Mouse (Mus musculus): ENCODE data around the gene Babam2. TPM values are rescaled to one million over a fixed set of nuclear protein-coding genes. Genes with fewer than 3 reads are reported as not detected.

Babam2 gene
- polyA plus RNA-seq, 2 experiments: 15.3 to 21.2 TPM

DNA sequence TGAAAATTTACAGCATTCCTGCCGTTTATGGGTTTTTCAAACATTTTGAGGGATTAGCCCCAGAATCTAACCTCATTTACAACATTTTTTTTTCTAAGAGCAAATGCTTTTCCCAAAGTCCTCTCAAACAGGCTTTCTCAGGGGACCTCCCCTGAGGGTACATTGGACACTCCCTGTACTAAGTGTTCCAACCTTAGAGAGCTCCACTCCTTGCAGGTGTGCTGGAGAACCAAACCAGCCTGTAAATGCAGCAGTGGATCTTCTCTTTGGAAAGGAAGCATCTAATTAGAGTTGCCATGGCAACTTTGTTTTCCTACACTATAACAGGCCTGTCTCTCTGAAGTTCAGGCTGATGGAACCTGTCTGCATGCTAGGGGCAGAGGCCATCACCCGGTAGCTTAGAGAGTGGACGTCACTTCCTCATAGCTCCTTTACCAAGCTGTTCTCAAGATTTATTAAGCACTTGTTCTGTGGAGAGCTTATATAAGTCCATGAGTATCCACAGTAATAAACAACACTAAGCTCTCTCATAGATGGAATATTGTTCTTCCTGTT lies 277.2 kb downstream of the Babam2 start:
- DNase-seq (ENCODE audit: low read depth in 3 of 3, low spot score in 3 of 3): no peak
- H3K9me3 ChIP-seq (ENCODE audit: control insufficient read depth, low read length): no peaks in the 10 kb centered on the region
- H3K4me2 ChIP-seq (ENCODE audit: low read depth): no peak overlapping the region
- no peak for ATAC-seq (ENCODE audit: insufficient read depth)
- no peaks in the 10 kb centered on the region for H3K36me3 ChIP-seq (replicated peaks; ENCODE audit: control insufficient read depth, insufficient read depth, low read depth)
- WGBS (ENCODE audit: insufficient replicate concordance): 62% methylated on average over 3 of the region's 3 CpGs
- no peak overlapping the region for H3K9ac ChIP-seq (replicated peaks)
- H3K27me3 ChIP-seq (ENCODE audit: control insufficient read depth, insufficient read depth, low read length): no peaks in the 10 kb centered on the region
- TF ChIP-seq CTCF (IDR thresholded peaks at IDR 0.05; ENCODE audit: low read depth) (no peak), EP300 (IDR thresholded peaks at IDR 0.05; ENCODE audit: low read depth) (no peak)
- no peak overlapping the region for H3K27ac ChIP-seq
- no peaks in the 10 kb centered on the region for H3K4me1 ChIP-seq (replicated peaks; ENCODE audit: control insufficient read depth in 2 of 2, insufficient read depth in 2 of 2, low read length in 1 of 2)
- H3K4me3 ChIP-seq (ENCODE audit: insufficient read depth in 1 of 2, low read depth in 2 of 2, low read length in 2 of 2): no peak overlapping the region

DNA sequence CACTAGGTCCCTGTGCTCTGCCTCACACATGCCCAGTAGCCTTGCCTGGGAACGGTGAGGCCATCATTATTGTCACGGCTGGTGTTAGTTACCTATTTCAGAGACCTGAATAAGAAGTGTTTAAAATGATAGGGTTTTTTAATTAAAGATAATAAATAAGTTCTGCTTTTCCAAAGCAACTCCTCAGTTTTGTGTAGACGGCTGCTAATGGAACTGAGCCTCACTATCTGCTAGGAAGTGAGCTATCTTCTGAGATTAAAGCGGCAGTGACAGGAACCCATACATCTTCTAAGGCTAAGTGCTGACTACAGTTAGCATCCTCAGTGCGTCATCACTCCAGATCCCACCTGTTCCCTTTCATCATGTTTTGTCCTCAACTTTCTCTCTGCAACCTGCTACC lies 284.6 kb downstream of the Babam2 start:
- TF ChIP-seq EP300 (IDR thresholded peaks at IDR 0.05; ENCODE audit: low read depth) (no peak), CTCF (IDR thresholded peaks at IDR 0.05; ENCODE audit: low read depth) (no peak)
- Histone ChIP-seq H3K9me3 (ENCODE audit: control insufficient read depth, low read length) (no peaks in the 10 kb centered on the region), H3K27ac (no peak overlapping the region), H3K36me3 (replicated peaks; ENCODE audit: control insufficient read depth, insufficient read depth, low read depth) (no peaks in the 10 kb centered on the region), H3K4me2 (ENCODE audit: low read depth) (no peak overlapping the region), H3K4me1 (replicated peaks; ENCODE audit: control insufficient read depth in 2 of 2, insufficient read depth in 2 of 2, low read length in 1 of 2) (no peaks in the 10 kb centered on the region), H3K27me3 (ENCODE audit: control insufficient read depth, insufficient read depth, low read length) (no peaks in the 10 kb centered on the region), H3K9ac (replicated peaks) (no peak overlapping the region), H3K4me3 (ENCODE audit: insufficient read depth in 1 of 2, low read depth in 2 of 2, low read length in 2 of 2) (no peak overlapping the region)
- ATAC-seq (ENCODE audit: insufficient read depth) (no peak), DNase-seq (ENCODE audit: low read depth in 3 of 3, low spot score in 3 of 3) (no peak)
- WGBS (ENCODE audit: insufficient replicate concordance): 66% methylated on average over 5 of the region's 5 CpGs

DNA sequence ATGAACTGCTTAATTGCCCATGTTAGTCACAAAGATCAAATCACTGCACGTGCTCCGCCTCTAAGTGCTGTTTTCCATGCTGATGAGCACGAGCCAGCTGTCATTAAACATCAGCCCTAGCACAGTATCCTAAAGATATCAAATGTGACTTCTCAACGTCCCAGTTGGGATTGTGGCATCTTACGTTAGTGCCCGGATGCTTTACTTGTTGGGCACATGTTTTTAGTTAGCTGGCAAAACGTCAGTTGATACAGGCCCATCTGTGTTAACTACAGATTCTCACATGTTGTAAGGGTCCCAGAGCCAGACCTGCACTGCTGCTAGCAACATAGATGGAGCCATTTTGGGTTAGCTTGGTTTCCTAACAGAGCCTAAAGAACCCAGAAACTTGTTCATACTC lies 285.7 kb downstream of the Babam2 start:
- Histone ChIP-seq H3K4me1 (replicated peaks; ENCODE audit: control insufficient read depth in 2 of 2, insufficient read depth in 2 of 2, low read length in 1 of 2) (no peaks in the 10 kb centered on the region), H3K9me3 (ENCODE audit: control insufficient read depth, low read length) (no peaks in the 10 kb centered on the region), H3K9ac (replicated peaks) (no peak overlapping the region), H3K4me3 (ENCODE audit: insufficient read depth in 1 of 2, low read depth in 2 of 2, low read length in 2 of 2) (no peak overlapping the region), H3K27me3 (ENCODE audit: control insufficient read depth, insufficient read depth, low read length) (no peaks in the 10 kb centered on the region), H3K4me2 (ENCODE audit: low read depth) (no peak overlapping the region), H3K27ac (no peak overlapping the region), H3K36me3 (replicated peaks; ENCODE audit: control insufficient read depth, insufficient read depth, low read depth) (no peaks in the 10 kb centered on the region)
- TF ChIP-seq EP300 (IDR thresholded peaks at IDR 0.05; ENCODE audit: low read depth) (no peak), CTCF (IDR thresholded peaks at IDR 0.05; ENCODE audit: low read depth) (no peak)
- WGBS (ENCODE audit: insufficient replicate concordance): 77% methylated on average over 7 of the region's 7 CpGs
- DNase-seq (ENCODE audit: low read depth in 3 of 3, low spot score in 3 of 3): no peak
- no peak for ATAC-seq (ENCODE audit: insufficient read depth)

DNA sequence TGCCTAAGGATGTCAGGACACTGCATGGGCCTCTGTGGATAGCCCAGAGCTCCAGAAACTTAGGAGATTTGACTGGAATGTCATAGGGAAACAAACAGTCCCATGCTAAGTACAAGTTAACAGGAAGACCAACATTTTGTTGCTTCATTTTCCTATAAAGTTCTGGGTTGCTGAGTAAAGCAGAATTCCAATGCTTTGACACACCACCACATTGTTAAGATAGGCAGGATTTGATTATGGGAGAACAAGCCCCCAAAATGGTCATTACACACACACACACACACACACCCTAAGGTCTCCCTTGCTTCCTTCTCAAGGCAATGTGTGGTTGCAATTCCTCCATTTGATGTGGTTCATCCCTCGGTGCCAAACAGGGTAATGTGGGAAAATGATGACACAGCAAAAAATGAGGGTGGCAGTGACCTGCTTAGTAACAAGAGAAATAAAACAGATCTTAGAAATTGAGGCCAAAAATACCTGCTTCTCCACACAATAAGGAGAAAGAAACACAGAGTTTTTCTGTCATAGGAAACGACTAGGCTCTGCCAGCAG lies 286.4 kb downstream of the Babam2 start:
- Histone ChIP-seq H3K4me2 (ENCODE audit: low read depth) (no peak overlapping the region), H3K36me3 (replicated peaks; ENCODE audit: control insufficient read depth, insufficient read depth, low read depth) (no peaks in the 10 kb centered on the region)

DNA sequence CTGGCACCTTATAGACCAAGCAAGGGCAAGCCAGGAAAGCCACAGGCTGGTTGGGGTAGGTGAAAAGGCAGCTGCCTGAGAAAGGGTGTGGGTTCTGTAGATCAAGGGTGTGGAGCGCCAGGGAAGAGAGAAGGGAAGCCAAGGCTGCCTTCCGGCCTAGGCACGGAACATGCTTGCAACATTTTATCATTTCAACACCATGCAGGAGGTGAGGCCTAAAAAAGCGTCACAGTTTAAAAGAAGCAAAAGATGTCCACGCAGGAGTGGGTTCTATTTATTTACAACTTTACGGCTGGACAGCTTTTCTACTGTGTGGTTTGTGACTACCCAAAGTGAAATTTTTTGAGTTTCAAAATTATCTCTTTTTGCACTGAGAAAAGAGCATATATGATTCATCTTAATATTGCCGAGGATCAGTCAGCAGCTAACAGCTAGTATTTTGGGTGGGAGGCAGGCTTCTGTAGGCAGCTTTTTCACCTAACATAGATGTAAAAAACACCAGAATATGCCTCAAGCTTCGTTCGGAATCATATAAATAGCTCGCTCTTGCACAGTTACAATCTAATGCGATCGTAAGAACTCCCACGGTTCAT lies 287.0 kb downstream of the Babam2 start:
- TF ChIP-seq EP300 (IDR thresholded peaks at IDR 0.05; ENCODE audit: low read depth) (no peak), CTCF (IDR thresholded peaks at IDR 0.05; ENCODE audit: low read depth) (no peak)
- H3K9me3 ChIP-seq (ENCODE audit: control insufficient read depth, low read length): no peaks in the 10 kb centered on the region
- H3K4me3 ChIP-seq (ENCODE audit: insufficient read depth in 1 of 2, low read depth in 2 of 2, low read length in 2 of 2): no peak overlapping the region
- no peaks in the 10 kb centered on the region for H3K4me1 ChIP-seq (replicated peaks; ENCODE audit: control insufficient read depth in 2 of 2, insufficient read depth in 2 of 2, low read length in 1 of 2)
- 74% methylated on average over 13 of the region's 13 CpGs for WGBS (ENCODE audit: insufficient replicate concordance)
- no peak overlapping the region for H3K27ac ChIP-seq
- H3K27me3 ChIP-seq (ENCODE audit: control insufficient read depth, insufficient read depth, low read length): no peaks in the 10 kb centered on the region
- DNase-seq (ENCODE audit: low read depth in 3 of 3, low spot score in 3 of 3) (no peak), ATAC-seq (ENCODE audit: insufficient read depth) (no peak)
- no peak overlapping the region for H3K4me2 ChIP-seq (ENCODE audit: low read depth)
- no peaks in the 10 kb centered on the region for H3K36me3 ChIP-seq (replicated peaks; ENCODE audit: control insufficient read depth, insufficient read depth, low read depth)
- H3K9ac ChIP-seq (replicated peaks): no peak overlapping the region

More for the DNA sequence above, 286.4 kb downstream of the Babam2 start:
- Histone ChIP-seq H3K4me3 (ENCODE audit: insufficient read depth in 1 of 2, low read depth in 2 of 2, low read length in 2 of 2) (no peak overlapping the region), H3K9me3 (ENCODE audit: control insufficient read depth, low read length) (no peaks in the 10 kb centered on the region), H3K9ac (replicated peaks) (no peak overlapping the region), H3K27ac (no peak overlapping the region), H3K4me1 (replicated peaks; ENCODE audit: control insufficient read depth in 2 of 2, insufficient read depth in 2 of 2, low read length in 1 of 2) (no peaks in the 10 kb centered on the region), H3K27me3 (ENCODE audit: control insufficient read depth, insufficient read depth, low read length) (no peaks in the 10 kb centered on the region)
- TF ChIP-seq CTCF (IDR thresholded peaks at IDR 0.05; ENCODE audit: low read depth) (no peak), EP300 (IDR thresholded peaks at IDR 0.05; ENCODE audit: low read depth) (no peak)
- WGBS (ENCODE audit: insufficient replicate concordance): 44% methylated on average over 2 of the region's 2 CpGs
- DNase-seq (ENCODE audit: low read depth in 3 of 3, low spot score in 3 of 3) (no peak), ATAC-seq (ENCODE audit: insufficient read depth) (no peak)
